Mouse (Mus musculus) CD4-positive helper T cell, adult 2 months (primary cell): ENCODE measurements around the gene Mrpl58.
"Not testable (repeated sequence)": the region's sequence is repeated elsewhere in the genome, so short reads cannot be mapped to it uniquely, and the experiment has no call there.

Source experiments
- DNase-seq: peaks from one replicate; pipeline ENCODE4 v3.0.0-alpha.2; 2012; ENCODE audit warnings: low read depth, missing footprints, low spot score

Gene Mrpl58

DNA sequence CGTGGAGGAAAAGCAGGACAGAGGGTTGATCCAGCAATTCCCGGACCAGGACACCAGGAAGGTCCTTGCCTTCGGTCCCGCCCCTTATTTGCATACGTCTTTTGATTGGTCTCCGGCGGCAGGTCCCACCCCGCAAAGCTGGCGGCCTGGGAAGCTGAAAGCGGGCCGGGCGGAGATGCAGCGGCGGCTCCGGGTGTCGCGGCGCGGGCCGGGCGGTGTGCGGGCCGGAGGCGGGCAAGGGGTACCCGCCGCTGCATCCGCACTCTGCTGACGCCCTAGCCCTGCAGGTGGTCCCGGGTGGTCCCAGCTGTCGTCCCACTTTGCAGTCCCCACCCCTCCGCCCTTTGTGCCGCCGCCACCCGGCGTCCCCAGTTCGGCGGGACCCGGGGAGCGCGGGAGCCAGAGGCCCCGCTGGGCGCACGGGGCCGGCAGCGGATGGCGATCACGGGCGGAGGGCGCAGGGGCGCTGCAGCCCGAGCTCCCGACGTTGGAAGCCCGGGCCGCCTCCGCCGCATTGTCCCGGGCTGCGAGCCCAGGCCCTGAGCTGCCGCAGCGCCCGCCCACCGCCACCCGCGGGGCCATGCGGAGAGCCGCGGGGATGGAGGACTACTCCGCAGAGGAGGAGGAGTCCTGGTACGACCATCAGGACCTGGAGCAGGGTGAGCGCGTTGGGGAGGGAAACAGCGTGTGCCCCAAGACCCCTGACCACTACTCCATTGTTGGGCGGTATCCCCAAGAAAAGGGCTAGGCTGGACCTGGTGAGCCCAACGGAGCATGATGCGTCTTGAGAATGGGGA, 21.6 kb upstream of the Mrpl58 start, which contains the start of gene Cdr2l:
Gene Cdr2l, plus strand, starts transcription at position 174 of the 797 bp plus-strand sequence.
- DNase-seq: peak; percentile 27

DNA sequence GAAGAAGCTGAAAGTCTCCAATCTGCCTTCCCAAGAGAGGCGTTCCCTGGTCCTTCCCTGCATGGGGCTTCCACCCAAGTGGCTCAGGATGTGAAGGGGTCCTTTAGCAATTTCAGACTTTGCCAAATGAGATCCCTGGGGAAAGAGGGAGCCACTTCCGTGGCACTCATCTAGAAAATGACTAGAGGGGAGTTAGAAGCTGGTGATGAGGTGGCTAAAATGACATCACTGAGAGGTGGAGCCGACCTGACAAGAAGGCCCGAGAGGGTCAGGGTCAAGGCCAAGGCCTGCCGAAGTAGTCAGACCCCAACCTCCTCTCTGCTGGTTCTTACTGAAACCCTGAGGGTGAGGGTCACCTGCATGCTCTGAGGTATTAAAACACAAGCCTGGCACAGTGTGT, 20.7 kb upstream of the Mrpl58 start:
- DNase-seq: no peak

DNA sequence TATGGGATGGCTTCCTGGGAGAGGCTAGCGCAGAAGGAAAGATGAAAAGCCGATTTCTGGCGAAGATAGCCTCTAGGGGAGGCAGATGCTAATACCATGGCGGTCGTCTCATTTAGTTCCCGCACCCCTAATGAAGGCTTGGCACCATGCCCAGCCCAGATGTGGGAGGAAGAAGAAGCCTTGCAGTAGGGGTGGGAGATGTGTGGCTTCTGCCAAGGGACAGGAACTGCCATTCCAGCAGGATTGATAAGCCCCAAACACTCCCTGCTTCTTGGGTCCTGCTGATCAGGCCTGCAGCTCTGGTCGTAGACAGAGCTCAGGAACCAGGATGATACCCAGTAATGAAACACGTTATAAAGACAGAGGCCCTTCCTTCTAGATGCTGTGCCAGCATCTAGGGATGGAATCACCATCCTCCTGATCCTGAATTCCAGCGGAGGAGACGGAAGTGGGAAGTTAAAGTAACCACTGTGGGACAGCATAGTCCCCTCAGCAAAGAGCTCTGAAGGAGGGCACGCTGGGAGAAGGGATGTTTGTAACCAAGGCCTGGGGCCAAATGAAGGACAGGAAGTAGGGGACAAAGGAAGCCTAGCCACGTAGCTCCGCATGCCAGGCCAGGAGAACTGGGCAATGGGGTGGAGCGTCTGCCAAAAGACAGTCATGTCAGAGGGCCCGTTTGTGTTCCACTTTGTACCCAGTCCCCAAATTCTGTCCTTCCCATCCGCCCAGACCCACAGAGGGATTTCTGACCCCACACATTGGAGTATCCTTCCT, 19.7 kb upstream of the Mrpl58 start:
- no peak for DNase-seq

DNA sequence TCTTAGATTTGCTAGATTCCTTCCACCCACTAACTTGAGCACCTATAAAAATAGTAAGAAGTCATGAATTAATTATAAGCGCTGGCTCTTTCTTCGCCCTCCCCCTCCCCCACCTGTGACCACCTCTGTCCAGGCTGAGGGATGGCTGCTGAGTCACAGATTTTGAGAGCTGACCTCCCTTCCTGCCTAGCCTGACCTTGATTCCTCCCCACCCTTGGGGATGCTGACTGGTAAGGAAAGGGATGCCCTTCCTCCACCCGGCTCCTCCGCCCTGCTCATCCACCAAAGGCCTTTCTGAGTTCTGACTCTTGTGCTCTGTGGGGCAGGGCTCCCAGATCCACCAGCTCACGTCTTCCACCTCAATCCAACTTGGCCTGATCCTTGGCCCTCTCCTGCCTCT, 19.0 kb upstream of the Mrpl58 start:
- DNase-seq: no peak

DNA sequence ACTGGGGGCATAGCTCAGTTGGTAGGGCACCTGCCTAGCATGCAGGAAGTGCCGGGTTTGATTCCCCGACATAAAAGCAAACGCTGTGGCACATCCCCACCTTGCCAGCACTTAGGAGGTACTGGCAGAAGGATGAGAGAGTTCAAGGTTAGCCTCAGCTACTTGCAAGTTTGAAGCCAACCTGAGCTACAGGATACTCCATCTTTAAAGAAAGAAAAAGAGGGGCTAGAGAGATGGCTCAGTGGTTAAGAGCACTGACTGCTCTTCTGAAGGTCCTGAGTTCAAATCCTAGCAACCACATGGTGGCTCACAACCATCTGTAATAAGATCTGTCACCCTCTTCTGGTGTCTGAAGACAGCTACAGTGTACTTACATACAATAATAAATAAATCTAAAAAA, 16.7 kb upstream of the Mrpl58 start:
- not testable (repeated sequence) for DNase-seq

DNA sequence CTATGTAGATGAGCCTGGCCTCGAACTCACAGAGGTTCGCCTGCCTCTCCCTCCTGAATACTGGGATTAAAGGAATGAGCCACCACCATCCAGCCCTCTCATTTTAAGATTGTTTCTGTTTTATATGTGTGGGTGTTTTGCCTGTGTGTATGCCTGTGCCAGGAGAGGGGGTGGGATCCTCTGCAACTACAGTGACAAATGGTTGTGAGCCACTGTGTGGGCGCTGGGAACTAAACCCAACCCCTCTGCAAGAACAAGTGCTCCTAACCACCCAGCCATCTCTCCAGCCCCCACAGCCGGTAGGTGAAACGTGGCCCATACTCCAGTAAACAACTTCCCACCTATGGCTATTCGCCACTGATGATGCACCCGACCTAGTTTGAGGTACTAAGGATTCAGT, 12.2 kb upstream of the Mrpl58 start:
- no peak for DNase-seq

DNA sequence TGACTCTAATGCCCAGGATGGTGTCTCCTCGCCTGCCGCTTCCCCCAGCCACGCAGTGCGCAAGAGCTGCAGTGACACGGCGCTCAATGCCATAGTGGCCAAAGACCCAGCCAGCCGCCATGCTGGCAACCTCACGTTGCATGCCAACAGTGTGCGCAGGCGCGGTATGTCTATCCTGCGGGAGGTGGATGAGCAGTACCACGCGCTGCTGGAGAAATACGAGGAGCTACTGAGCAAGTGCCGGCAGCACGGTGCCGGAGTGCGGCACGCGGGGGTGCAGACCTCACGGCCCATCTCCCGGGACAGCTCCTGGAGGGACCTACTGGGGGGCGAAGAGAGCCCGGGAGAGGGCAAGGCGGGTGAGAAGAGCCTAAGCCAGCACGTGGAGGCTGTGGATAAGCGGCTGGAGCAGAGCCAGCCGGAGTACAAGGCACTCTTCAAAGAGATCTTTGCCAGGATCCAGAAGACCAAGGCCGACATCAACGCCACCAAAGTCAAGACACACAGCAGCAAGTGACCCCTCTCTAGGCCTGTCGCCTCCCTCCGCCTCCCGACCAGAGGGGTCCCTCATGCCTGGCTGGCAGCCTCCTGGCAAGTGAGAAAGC, 9.7 kb upstream of the Mrpl58 start:
- no peak for DNase-seq

DNA sequence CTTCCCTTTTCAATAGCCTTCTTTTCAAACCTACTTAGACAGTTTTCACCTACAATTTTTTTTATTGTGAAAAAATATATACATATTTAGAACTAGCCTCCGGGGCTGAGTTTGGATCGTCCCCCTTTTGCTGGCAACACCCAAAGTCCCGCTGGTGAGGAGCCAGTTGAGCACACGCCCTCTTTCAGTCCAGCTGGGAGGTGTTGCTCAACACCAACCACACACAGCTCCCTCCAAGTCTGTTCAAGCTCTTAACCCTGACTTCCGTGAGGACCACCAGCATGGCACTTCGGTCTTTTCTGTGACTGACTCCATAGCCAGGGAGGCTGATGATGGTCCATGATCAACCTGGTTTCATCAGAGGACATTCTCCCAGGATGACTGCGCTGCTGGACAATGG, 5.5 kb upstream of the Mrpl58 start:
- DNase-seq: no peak

DNA sequence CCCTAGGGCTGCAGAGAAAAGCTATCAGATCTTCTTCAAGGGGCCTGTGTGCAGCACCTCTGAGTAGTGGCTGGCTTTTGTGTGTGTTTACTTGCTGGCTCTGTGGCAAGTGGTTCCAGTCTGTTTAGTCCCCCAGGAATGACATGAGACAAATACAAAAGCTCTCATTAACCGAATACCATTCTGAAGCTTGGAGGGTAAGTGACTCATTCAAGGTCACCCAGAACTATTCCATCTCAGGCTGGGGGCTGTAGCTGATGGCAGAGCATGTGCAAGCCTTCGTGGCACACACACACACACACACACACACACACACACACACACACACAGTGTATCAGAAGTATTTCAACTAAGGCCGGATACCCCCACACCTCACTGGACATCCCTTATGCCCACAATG, 3.4 kb upstream of the Mrpl58 start:
- no peak for DNase-seq

DNA sequence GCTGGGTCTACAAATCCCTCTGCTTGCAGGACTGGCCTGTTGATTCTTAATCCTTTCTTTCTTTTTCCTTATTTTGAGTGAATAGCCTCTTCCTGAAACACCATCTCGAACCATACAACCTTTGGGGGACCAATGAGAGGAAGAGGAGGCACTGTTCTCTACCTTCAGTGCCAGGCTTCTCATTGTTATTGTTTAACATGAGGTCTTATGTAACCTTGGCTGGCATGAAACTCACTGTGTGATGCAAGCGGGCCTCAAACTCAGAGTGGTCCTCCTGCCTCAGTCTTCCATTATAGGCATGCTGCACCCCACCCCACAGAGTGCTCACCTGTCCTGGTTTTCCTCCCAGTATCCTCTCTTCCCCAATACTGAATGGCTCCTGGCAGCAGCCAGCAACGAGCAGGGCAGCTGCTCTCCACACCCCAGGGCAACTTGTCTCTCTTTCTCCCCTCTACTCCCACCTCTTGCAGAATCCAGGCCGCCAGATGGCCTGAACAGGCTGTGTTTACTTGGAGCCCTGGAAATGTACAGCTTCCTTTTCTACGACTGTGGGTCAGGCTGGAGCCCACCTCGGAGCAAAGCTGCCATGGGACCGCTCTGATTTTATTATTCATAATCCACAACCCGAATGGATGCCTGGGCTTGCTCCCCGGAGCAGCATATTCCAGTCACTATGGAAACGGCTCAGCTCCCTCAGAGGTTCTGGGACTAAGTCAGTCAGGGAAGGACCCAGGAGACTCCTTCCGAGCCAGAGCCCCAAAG, 2.7 kb upstream of the Mrpl58 start:
- no peak for DNase-seq

DNA sequence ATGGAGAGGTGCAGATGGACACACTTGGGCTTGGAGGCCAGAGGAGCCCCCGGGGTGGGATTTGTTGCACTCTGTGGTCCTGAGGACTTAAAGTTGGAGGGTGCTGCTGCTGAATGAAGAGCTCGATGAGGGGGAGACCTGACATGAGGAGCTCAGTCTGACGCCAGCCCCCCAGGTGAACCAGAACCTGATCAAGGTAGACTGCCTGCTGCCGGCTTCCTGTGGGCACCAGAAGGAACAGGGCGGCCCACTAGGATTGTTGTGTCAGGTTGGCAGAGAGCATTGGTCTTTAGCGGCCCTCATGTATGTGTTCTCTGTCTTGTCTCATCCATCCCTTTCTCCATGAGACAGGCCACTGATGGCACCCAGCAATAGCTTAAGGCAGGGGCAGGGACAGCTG, 2.2 kb downstream of the Mrpl58 start:
- no peak for DNase-seq

DNA sequence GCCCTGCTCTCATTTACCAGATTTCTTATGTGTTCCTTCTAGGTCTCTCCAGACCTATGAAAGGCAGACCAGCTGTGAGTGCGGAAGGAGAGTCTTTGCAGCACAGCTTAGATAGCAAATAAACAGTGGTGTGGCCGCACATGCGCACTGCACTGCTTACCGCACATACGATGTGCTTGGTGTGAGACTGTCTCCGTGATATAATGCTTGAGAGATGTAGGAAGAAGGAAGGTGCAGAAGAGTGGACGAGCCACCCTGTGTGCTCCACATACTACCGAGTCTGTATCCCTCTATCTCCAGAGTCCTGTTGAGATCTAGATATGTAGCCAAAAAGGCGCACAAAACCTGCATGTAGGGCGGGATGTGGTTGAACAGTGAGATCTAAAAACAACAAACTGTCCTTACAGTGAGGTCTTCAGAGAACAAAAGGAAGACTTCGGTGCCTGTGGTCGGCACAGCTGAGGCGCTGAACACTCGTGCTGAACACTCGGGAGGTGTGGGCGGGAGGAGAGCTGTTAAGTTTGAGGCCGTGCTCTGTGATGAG, 3.4 kb downstream of the Mrpl58 start:
- peak; percentile 88 for DNase-seq

DNA sequence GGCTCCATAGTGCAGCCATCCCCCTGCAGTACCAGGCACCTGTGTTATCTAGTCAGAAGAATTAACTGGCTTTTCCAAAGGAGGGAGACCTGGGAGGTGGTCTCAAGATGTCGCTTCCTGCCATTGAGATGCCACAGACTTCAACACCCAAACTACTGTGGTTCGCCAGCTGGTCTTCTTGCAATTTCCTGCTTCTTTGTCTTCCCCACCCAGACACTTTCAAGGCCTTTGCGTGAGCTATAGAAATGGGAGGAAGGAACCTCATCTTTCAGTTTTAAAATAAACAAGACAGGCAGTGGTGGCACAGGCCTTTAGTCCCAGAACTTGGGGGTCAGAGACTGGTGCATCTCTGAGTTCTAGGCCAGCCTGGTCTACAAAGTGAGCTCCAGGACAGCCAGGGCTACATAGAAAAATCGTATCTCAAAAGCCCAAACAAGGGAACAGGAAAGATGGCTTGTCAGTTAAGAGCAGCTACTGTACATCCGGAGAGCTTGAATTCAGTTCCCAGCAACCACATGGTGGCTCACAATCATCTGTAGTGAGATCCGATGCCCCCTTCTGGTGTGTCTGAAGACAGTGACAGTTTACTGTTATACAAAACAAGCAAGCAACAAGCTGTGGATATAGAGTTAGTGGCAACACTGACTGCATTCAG, 4.8 kb downstream of the Mrpl58 start:
- peak; percentile 71 for DNase-seq

DNA sequence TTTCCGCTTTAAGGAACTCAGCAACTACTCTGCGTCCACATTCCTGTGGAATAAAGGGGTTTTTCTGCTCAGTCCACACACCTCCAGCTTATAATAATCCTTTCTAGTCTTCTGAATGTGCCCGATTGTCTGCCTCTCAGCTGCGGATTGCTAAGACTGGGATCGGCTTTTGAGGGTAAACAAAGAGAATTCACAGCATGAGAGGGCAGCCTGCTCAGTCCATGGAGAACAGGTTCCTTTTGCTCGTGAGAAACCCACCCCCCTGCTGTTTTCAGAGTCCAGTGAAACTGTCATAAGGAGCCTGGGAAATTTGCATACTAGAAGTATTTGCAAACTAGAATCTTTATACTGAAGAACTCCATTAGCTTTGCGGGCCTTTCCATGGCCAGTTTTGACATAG, 6.0 kb downstream of the Mrpl58 start:
- DNase-seq: no peak

DNA sequence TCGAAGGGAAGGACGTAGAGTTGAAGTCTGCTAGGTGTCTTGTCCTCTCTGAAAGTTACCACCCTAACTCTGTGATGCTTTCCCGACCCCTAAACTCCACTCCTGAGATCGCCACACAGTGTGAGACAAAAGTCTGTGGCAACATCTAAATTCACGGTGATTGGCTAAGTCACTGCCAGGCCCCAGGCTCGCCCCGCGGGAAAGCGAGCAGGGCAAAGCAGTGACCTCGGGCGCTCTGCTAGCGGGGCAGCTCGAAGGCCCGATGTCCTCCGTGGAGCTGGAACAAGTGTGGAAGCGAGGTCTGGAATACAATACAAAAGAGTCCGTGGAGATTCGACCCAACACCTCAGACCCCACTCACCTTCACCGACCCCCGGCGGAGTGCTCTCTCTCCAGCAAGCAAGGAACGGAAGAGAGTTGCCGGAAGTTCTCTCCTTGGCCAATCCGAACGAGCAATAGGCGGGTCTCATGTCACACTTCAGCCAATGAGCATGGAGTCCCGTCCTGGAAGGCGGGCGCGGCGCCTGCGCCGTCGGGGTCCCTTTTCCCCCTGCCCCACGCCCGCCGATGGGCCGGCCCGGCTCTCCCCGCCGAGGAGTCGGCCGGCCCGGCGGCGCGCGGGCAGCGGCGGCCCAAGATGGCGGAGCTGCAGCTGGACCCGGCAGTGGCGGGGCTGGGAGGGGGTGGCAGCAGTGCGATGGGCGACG, 16.1 kb downstream of the Mrpl58 start, which contains the start of the genes Atp5h and Kctd2:
Gene Atp5h, minus strand, starts transcription at position 432 of the 707 bp plus-strand sequence.
Gene Kctd2, plus strand, starts transcription at position 598 of the 707 bp plus-strand sequence.
- DNase-seq: peak; percentile 96

DNA sequence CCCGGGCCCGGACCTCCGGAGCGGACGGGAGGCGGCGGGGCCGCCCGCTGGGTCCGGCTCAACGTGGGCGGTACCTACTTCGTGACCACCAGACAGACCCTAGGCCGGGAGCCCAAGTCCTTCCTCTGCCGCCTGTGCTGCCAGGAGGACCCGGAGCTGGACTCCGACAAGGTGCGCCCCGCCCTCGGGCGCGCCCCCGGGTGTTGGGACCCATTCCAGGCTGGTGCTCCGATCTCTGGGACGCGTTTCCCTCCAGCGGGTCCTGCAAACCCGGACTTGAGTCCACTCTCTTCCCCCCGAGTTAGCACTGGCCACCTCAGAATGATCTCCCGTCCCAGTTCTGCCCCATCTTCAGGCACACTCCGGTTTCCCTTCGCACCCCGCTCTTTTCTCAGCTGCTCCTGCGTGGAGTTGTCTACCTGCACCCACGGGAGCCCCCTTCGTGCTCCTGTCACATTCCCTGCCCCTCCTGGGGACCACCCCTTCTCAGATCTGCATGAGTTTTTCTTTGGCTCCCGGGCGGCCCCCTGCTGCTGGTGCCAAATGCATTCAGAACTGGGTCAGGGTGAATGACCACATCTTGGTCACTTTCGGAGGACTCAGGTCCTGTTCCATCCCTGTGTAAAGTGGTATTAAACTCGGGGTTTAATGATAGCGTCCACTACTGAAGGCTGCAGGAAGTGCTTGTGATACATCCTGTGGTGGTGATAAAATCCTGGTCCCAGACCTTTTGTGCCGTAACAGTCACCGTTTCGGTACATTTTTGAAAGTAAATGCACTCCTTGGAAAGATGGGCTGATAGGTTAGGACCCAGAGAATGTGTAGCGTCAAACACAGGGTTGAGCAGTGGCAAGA, 17.0 kb downstream of the Mrpl58 start:
- DNase-seq: peak; percentile 49

DNA sequence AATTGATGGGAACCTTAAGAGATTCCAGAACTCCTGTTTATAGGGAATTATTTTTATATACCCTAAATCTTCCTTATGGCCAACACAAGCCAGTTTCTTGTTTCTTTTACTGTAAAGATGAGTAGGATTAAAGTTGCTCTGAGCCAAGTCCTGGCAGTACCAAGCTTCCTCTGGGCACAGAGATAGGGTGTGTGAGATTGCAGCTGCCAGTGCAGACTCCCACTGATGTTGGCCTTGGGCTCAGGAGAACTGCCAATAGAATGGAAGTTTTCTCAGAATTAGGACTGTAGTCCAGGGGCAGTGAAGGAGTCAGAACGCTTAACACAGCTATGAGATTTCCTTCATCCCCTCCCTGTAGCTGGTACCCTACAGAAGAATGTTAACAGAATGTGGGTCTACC, 17.8 kb downstream of the Mrpl58 start:
- no peak for DNase-seq

DNA sequence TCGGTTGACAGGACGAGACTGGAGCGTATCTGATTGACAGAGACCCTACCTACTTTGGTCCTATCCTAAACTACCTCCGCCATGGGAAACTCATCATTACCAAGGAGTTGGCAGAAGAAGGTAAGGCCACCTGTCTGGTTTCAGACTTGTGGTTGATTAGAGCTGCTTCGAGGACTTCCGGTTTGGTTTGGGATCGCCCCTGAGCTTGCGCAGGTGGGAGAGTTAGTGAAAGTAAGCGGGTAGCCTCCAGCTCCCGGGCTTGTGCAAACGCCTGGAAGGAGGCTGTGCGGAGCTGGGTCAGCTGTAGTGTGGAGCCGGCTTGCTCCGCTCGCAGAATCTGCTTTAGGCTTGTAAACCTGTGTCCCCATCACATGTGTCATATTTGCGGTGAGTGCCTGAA, 18.4 kb downstream of the Mrpl58 start:
- DNase-seq: peak; percentile 27

DNA sequence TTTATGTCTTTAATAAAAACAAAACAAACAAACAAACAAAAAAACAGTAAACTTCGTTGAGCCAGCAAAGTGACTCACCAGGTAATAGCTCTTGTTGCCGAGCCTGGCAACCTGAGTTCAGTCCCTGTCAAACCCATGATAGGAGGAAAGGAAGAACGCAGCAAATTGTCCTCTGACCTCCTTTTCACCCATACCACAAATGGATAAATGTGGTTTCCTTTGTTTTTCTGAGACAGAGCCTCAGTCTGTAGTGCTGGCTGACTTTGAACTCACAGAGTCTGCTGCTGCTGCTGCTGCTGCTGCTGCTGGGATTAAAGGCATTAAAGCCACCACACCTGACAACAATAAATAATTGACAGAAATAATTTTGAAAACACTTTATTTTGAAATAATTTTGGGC, 19.5 kb downstream of the Mrpl58 start:
- peak; percentile 66 for DNase-seq
